Mouse (Mus musculus): ENCODE data around the gene Ccp110. TPM values are rescaled to one million over a fixed set of nuclear protein-coding genes. Genes with fewer than 3 reads are reported as not detected.

Gene Ccp110
- polyA plus RNA-seq, 1 experiment = 56.4 TPM

GRCm38 (mm10) chr7:118698882-118699281 lies 13.5 kb upstream of the Ccp110 start:
- H3K4me3 ChIP-seq (ENCODE audit: insufficient read depth, low read length) = no peak overlapping the region
- H3K27ac ChIP-seq (ENCODE audit: insufficient read depth, low read length) = no peak overlapping the region
- peaks cover 10% of the 10 kb centered on the region; the same call in 1 of the 2 replicates for H3K4me1 ChIP-seq (ENCODE audit: control insufficient read depth, insufficient read depth, low read length)
- TF ChIP-seq POLR2A (IDR thresholded peaks at IDR 0.05; ENCODE audit: extremely low read depth, insufficient read depth, low read length) (no peak), CTCF (IDR thresholded peaks at IDR 0.05; ENCODE audit: extremely low read depth, insufficient read depth, low read length) (no peak)

- TF ChIP-seq POLR2A (IDR thresholded peaks at IDR 0.05; ENCODE audit: extremely low read depth, insufficient read depth, low read length) = no peak
- no peak for TF ChIP-seq CTCF (IDR thresholded peaks at IDR 0.05; ENCODE audit: extremely low read depth, insufficient read depth, low read length)
- H3K27ac ChIP-seq (ENCODE audit: insufficient read depth, low read length) = no peak overlapping the region
These were observed 9.2 kb upstream of the Ccp110 start for GRCm38 (mm10) chr7:118703144-118703561.

GRCm38 (mm10) chr7:118704001-118704850 lies 8.1 kb upstream of the Ccp110 start:
- peaks cover 13% of the 10 kb centered on the region; the same call in 1 of the 2 replicates for H3K4me1 ChIP-seq (ENCODE audit: control insufficient read depth, insufficient read depth, low read length)
- H3K4me3 ChIP-seq (ENCODE audit: insufficient read depth, low read length) = peak overlapping the region; percentile 68
- TF ChIP-seq CTCF (IDR thresholded peaks at IDR 0.05; ENCODE audit: extremely low read depth, insufficient read depth, low read length) = no peak
- TF ChIP-seq POLR2A (IDR thresholded peaks at IDR 0.05; ENCODE audit: extremely low read depth, insufficient read depth, low read length) = no peak
- no peak overlapping the region for H3K27ac ChIP-seq (ENCODE audit: insufficient read depth, low read length)

More at GRCm38 (mm10) chr7:118703144-118703561, 9.2 kb upstream of the Ccp110 start:
- Histone ChIP-seq H3K4me1 (ENCODE audit: control insufficient read depth, insufficient read depth, low read length) (peaks cover 13% of the 10 kb centered on the region; the same call in 1 of the 2 replicates), H3K4me3 (ENCODE audit: insufficient read depth, low read length) (peak overlapping the region; percentile 68; the same call in 1 of the 2 replicates)

- Histone ChIP-seq H3K4me3 (ENCODE audit: insufficient read depth, low read length) (peak within 1 kb of the TSS; percentile 68), H3K4me1 (ENCODE audit: control insufficient read depth, insufficient read depth, low read length) (peaks cover 11% of the 10 kb centered on the region; the same call in 1 of the 2 replicates), H3K27ac (ENCODE audit: insufficient read depth, low read length) (peak within 1 kb of the TSS; percentile 96)
- TF ChIP-seq CTCF (IDR thresholded peaks at IDR 0.05; ENCODE audit: extremely low read depth, insufficient read depth, low read length) (no peak), POLR2A (IDR thresholded peaks at IDR 0.05; ENCODE audit: extremely low read depth, insufficient read depth, low read length) (peak; percentile 84)
These were observed 7.0 kb upstream of the Ccp110 start, which contains the start of gene Gde1 for GRCm38 (mm10) chr7:118705101-118705961. Gene Gde1 (minus strand): TSS chr7:118705778.

GRCm38 (mm10) chr7:118706051-118706450 lies 6.3 kb upstream of the Ccp110 start:
- Histone ChIP-seq H3K4me1 (ENCODE audit: control insufficient read depth, insufficient read depth, low read length) (peaks cover 11% of the 10 kb centered on the region; the same call in 1 of the 2 replicates), H3K4me3 (ENCODE audit: insufficient read depth, low read length) (peak overlapping the region; percentile 68), H3K27ac (ENCODE audit: insufficient read depth, low read length) (peak overlapping the region; percentile 85)
- no peak for TF ChIP-seq CTCF (IDR thresholded peaks at IDR 0.05; ENCODE audit: extremely low read depth, insufficient read depth, low read length)
- no peak for TF ChIP-seq POLR2A (IDR thresholded peaks at IDR 0.05; ENCODE audit: extremely low read depth, insufficient read depth, low read length)

GRCm38 (mm10) chr7:118706488-118706887 lies 5.9 kb upstream of the Ccp110 start:
- no peak for TF ChIP-seq POLR2A (IDR thresholded peaks at IDR 0.05; ENCODE audit: extremely low read depth, insufficient read depth, low read length)
- TF ChIP-seq CTCF (IDR thresholded peaks at IDR 0.05; ENCODE audit: extremely low read depth, insufficient read depth, low read length) = no peak
- Histone ChIP-seq H3K27ac (ENCODE audit: insufficient read depth, low read length) (no peak overlapping the region), H3K4me1 (ENCODE audit: control insufficient read depth, insufficient read depth, low read length) (peaks cover 11% of the 10 kb centered on the region; the same call in 1 of the 2 replicates), H3K4me3 (ENCODE audit: insufficient read depth, low read length) (no peak overlapping the region)

- peaks cover 11% of the 10 kb centered on the region; the same call in 1 of the 2 replicates for H3K4me1 ChIP-seq (ENCODE audit: control insufficient read depth, insufficient read depth, low read length)
- H3K27ac ChIP-seq (ENCODE audit: insufficient read depth, low read length) = no peak overlapping the region
- H3K4me3 ChIP-seq (ENCODE audit: insufficient read depth, low read length) = no peak overlapping the region
- TF ChIP-seq POLR2A (IDR thresholded peaks at IDR 0.05; ENCODE audit: extremely low read depth, insufficient read depth, low read length) (no peak), CTCF (IDR thresholded peaks at IDR 0.05; ENCODE audit: extremely low read depth, insufficient read depth, low read length) (no peak)
These were observed 5.1 kb upstream of the Ccp110 start for GRCm38 (mm10) chr7:118707216-118707615.

GRCm38 (mm10) chr7:118708002-118708401 lies 4.3 kb upstream of the Ccp110 start:
- Histone ChIP-seq H3K27ac (ENCODE audit: insufficient read depth, low read length) (no peak overlapping the region), H3K4me1 (ENCODE audit: control insufficient read depth, insufficient read depth, low read length) (peaks cover 11% of the 10 kb centered on the region; the same call in 1 of the 2 replicates), H3K4me3 (ENCODE audit: insufficient read depth, low read length) (no peak overlapping the region)
- no peak for TF ChIP-seq CTCF (IDR thresholded peaks at IDR 0.05; ENCODE audit: extremely low read depth, insufficient read depth, low read length)
- no peak for TF ChIP-seq POLR2A (IDR thresholded peaks at IDR 0.05; ENCODE audit: extremely low read depth, insufficient read depth, low read length)

GRCm38 (mm10) chr7:118710776-118711175 lies 1.6 kb upstream of the Ccp110 start:
- Histone ChIP-seq H3K4me1 (ENCODE audit: control insufficient read depth, insufficient read depth, low read length) (peaks cover 5% of the 10 kb centered on the region), H3K4me3 (ENCODE audit: insufficient read depth, low read length) (no peak overlapping the region), H3K27ac (ENCODE audit: insufficient read depth, low read length) (no peak overlapping the region)
- no peak for TF ChIP-seq CTCF (IDR thresholded peaks at IDR 0.05; ENCODE audit: extremely low read depth, insufficient read depth, low read length)
- no peak for TF ChIP-seq POLR2A (IDR thresholded peaks at IDR 0.05; ENCODE audit: extremely low read depth, insufficient read depth, low read length)

Data from cortical plate, adult 2 months (tissue).